Mouse (Mus musculus) lung, postnatal 0 days (tissue): Measurements from ENCODE around the gene Sult2a2. TPM values are rescaled to one million over a fixed set of nuclear protein-coding genes. Genes with fewer than 3 reads are reported as not detected.
"Not testable (repeated sequence)": the region's sequence is repeated elsewhere in the genome, so short reads cannot be mapped to it uniquely, and the experiment has no call there.

Source experiments
- ATAC-seq: fragments of 200-750 bp; cut with Nextera tagmentation; 2 replicates; pipeline ENCODE4 v1.8.0; 2017; ENCODE audit warnings: moderate library complexity
- DNase-seq: peaks from one replicate; pipeline ENCODE4 v3.0.0-alpha.2; 2016; ENCODE audit warnings: low spot score
- H3K27ac ChIP-seq: fragments of 300-500 bp; sonication (generic); 2 replicates; pipeline ENCODE4 v1.5.1; 2014; ENCODE audit warnings: antibody characterized with exemption, mild to moderate bottlenecking, low read length, mixed read lengths
- H3K27me3 ChIP-seq: fragments of 300-500 bp; sonication (generic); replicated peaks from 2 replicates; pipeline ENCODE4 v1.6.1; 2014; ENCODE audit warnings: low read length, mixed read lengths; ENCODE audit not compliant: insufficient read depth
- H3K36me3 ChIP-seq: fragments of 300-500 bp; sonication (generic); 2 replicates; pipeline ENCODE4 v1.6.1; 2014; ENCODE audit warnings: low read length, mixed read lengths; ENCODE audit not compliant: insufficient read depth
- H3K4me1 ChIP-seq: fragments of 300-500 bp; sonication (generic); 2 replicates; pipeline ENCODE4 v1.6.1; 2014; ENCODE audit warnings: antibody characterized with exemption, low read depth, low read length, mixed read lengths; ENCODE audit not compliant: insufficient read depth
- H3K4me2 ChIP-seq: fragments of 300-500 bp; sonication (generic); replicated peaks from 2 replicates; pipeline ENCODE4 v1.6.1; 2014; ENCODE audit warnings: low read depth, mild to moderate bottlenecking, low read length, moderate library complexity, mixed read lengths
- H3K4me3 ChIP-seq: fragments of 300-500 bp; sonication (generic); 2 replicates; pipeline ENCODE4 v1.5.1; 2014; ENCODE audit warnings: low read depth, low read length
- H3K9ac ChIP-seq: fragments of 300-500 bp; sonication (generic); replicated peaks from 2 replicates; pipeline ENCODE4 v1.6.1; 2014; ENCODE audit warnings: low read depth, mild to moderate bottlenecking
- H3K9me3 ChIP-seq: fragments of 300-500 bp; sonication (generic); 2 replicates; pipeline ENCODE4 v1.6.1; 2016; ENCODE audit warnings: low read length, mixed read lengths
- CTCF ChIP-seq: IDR thresholded peaks from 2 replicates; pipeline ENCODE4 v1.5.1; 2016; ENCODE audit warnings: antibody characterized with exemption, mild to moderate bottlenecking
- EP300 ChIP-seq: IDR thresholded peaks from 2 replicates; pipeline ENCODE4 v1.6.1; 2016; ENCODE audit warnings: antibody characterized with exemption, mild to moderate bottlenecking, control low read depth
- WGBS: fragments of 180-500 bp; shearing (Covaris S2); extraction: QIAGEN DNeasy Blood & Tissue Kit; methylation state at CpG from one replicate; pipeline ENCODE4 v1.1.7; 2014; 5-methylcytosine and 5-hydroxymethylcytosine counted together
- polyA plus RNA-seq: library from polyadenylated mRNA; unstranded; fragments of >200 nt; fragmentation: Nextera tagmentation; extraction: Ambion mirVana; gene quantifications from 2 replicates; pipeline ENCODE4 v1.2.1, GENCODE M21; 2015

Gene Sult2a2
- polyA plus RNA-seq: not detected in 2 replicates

- 78% methylated on average over 1 of the region's 2 CpGs for WGBS
- not testable (repeated sequence) for H3K4me3 ChIP-seq, H3K27ac ChIP-seq, DNase-seq, H3K9ac ChIP-seq, H3K9me3 ChIP-seq, H3K36me3 ChIP-seq, H3K4me2 ChIP-seq, H3K27me3 ChIP-seq, H3K4me1 ChIP-seq, ATAC-seq
Measured at GRCm38 (mm10) chr7:13733205-13733604, at the start of gene Sult2a2. TSS of gene Sult2a2 (plus strand) at chr7:13733505.

GRCm38 (mm10) chr7:13813913-13814312, 80.6 kb downstream of the Sult2a2 start:
- no peak for ATAC-seq
- H3K27ac ChIP-seq: no peak overlapping the region
- no peak for DNase-seq
- H3K4me1 ChIP-seq: no peaks in the 10 kb centered on the region
- no peak overlapping the region for H3K4me3 ChIP-seq
- no peaks in the 10 kb centered on the region for H3K27me3 ChIP-seq
- WGBS: 83% methylated on average over 1 of the region's 1 CpGs
- TF ChIP-seq EP300: no peak
- TF ChIP-seq CTCF: no peak
- no peak overlapping the region for H3K9ac ChIP-seq
- no peak overlapping the region for H3K4me2 ChIP-seq
- H3K9me3 ChIP-seq: no peaks in the 10 kb centered on the region
- H3K36me3 ChIP-seq: no peaks in the 10 kb centered on the region

Other genes starting within 250 kb of the Sult2a2 start
- not detected in 2 replicates for gene Bsph2, start 162.4 kb upstream of the Sult2a2 start, polyA plus RNA-seq
- gene Sult2a5, start 109.5 kb upstream of the Sult2a2 start, polyA plus RNA-seq: not detected in 2 replicates
- not detected in 2 replicates for gene Sult2a1, start 103.9 kb downstream of the Sult2a2 start, polyA plus RNA-seq